ENCODE assay signal across 28 mouse cellular contexts in the genomic region with DNA sequence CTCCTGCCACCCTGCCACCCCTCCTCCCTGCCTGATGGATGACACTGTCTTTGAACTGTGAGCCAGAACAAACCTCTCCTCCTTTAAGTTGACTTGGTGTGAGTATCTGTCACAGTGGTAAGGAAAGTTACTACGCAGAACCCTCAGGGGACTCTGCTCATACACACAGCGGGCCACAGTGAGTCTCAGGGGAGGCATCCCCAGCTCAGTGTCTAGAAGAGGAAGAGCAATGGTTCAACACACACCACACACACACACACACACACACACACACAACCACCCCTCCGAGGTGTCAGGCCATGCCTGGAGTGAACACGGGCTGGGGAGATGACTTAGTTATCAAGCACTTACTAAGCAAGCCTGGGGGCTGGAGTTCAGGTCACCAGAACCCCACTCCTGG. TPM values are rescaled to one million over a fixed set of nuclear protein-coding genes. Genes with fewer than 3 reads are reported as not detected.
"Had no signal": no experiment of that assay in that cellular context is flagged by ENCODE, and none has a peak within 500 bp of the region (broad histone marks: within the 10 kb centered on the region; RNA-seq: fewer than 3 reads in every experiment).

No protein-coding gene starts in this region.

- ATAC-seq: hindbrain, embryonic 16.5 days; intestine, embryonic 16.5 days had no signal

- H3K4me3 ChIP-seq: gastrocnemius, adult 2 months; heart, embryonic 10.5 days; heart, embryonic 12.5 days; hindbrain, embryonic 10.5 days; hindbrain, embryonic 12.5 days; kidney, embryonic 15.5 days; limb, embryonic 13.5 days; limb, embryonic 15.5 days had no signal

- H3K27ac ChIP-seq: gastrocnemius, adult 2 months; heart, embryonic 10.5 days; hindbrain, embryonic 10.5 days; hindbrain, embryonic 12.5 days; hindbrain, embryonic 14.5 days; kidney, embryonic 15.5 days; kidney, postnatal 0 days; limb, embryonic 13.5 days; limb, embryonic 15.5 days had no signal

- H3K27me3 ChIP-seq: limb, embryonic 13.5 days; limb, embryonic 15.5 days had no signal

- H3K4me1 ChIP-seq: heart, embryonic 10.5 days; heart, embryonic 12.5 days; hindbrain, embryonic 10.5 days; kidney, embryonic 15.5 days; limb, embryonic 13.5 days; limb, embryonic 15.5 days had no signal

- H3K9me3 ChIP-seq: heart, embryonic 10.5 days; heart, embryonic 12.5 days; hindbrain, embryonic 10.5 days; hindbrain, embryonic 12.5 days; kidney, embryonic 15.5 days; limb, embryonic 13.5 days; limb, embryonic 15.5 days had no signal

- H3K9ac ChIP-seq: heart, embryonic 12.5 days; hindbrain, embryonic 12.5 days; hindbrain, embryonic 14.5 days; kidney, embryonic 15.5 days; limb, embryonic 13.5 days; limb, embryonic 15.5 days had no signal

- H3K4me2 ChIP-seq: heart, embryonic 12.5 days; hindbrain, embryonic 12.5 days; hindbrain, embryonic 14.5 days; kidney, embryonic 15.5 days; limb, embryonic 13.5 days; limb, embryonic 15.5 days had no signal

- DNase-seq: gastrocnemius, adult 2 months; gastrocnemius, postnatal 10 days; gastrocnemius, postnatal 25 days; heart, adult 18-20 months; heart, postnatal 10 days; heart, postnatal 4 days; kidney, adult 11 months; kidney, adult 2 months; kidney, adult 9 months; kidney, postnatal 14 days; kidney, postnatal 36 days; layer of hippocampus, adult 9-11 months; layer of hippocampus, postnatal 36 days; left cerebral cortex, postnatal 4 days had no signal

- H3K36me3 ChIP-seq: heart, embryonic 10.5 days; heart, embryonic 12.5 days; hindbrain, embryonic 10.5 days; hindbrain, embryonic 12.5 days; kidney, embryonic 15.5 days; limb, embryonic 13.5 days; limb, embryonic 15.5 days had no signal

RNA-seq across cellular contexts. Expression of a gene that starts 33.5 kb away (rescaled TPM):
- polyA plus RNA-seq: heart, embryonic 10.5 days; heart, embryonic 12.5 days; heart, embryonic 16.5 days; intestine, embryonic 14.5 days; limb, embryonic 11.5 days had no signal
